Mouse (Mus musculus) Muller cell, postnatal 12 days (primary cell): Measurements from ENCODE around the gene Cnot10.

Experiments
- DNase-seq: peaks from one replicate; pipeline ENCODE4 v3.0.0-alpha.2; 2015; ENCODE audit errors: inconsistent ontology term

The Cnot10 gene

GRCm38 (mm10) chr9:114639839-114640646 lies at the start of gene Cnot10:
TSS of gene Cnot10 (minus strand) at chr9:114640184.
- DNase-seq, result peak; percentile 99

GRCm38 (mm10) chr9:114688953-114689407 lies 49.0 kb upstream of the Cnot10 start:
- no peak for DNase-seq

GRCm38 (mm10) chr9:114688252-114688952 lies 48.4 kb upstream of the Cnot10 start, which contains the start of gene Dync1li1:
TSS of gene Dync1li1 (plus strand) at chr9:114688790.
- peak; percentile 98 for DNase-seq

- DNase-seq, result no peak
These were observed 47.7 kb upstream of the Cnot10 start for GRCm38 (mm10) chr9:114687639-114688038.

GRCm38 (mm10) chr9:114686245-114686644 lies 46.3 kb upstream of the Cnot10 start:
- DNase-seq, result no peak

- DNase-seq, result no peak
These were observed 42.2 kb upstream of the Cnot10 start for GRCm38 (mm10) chr9:114682193-114682592.

- DNase-seq, result no peak
These were observed 40.5 kb upstream of the Cnot10 start for GRCm38 (mm10) chr9:114680531-114680930.

GRCm38 (mm10) chr9:114679944-114680343 lies 40.0 kb upstream of the Cnot10 start:
- no peak for DNase-seq

- DNase-seq, result peak; percentile 20
These were observed 38.6 kb upstream of the Cnot10 start for GRCm38 (mm10) chr9:114678576-114678975.

- no peak for DNase-seq
These were observed 33.6 kb upstream of the Cnot10 start for GRCm38 (mm10) chr9:114673626-114674025.

GRCm38 (mm10) chr9:114672703-114673561 lies 32.9 kb upstream of the Cnot10 start:
- peak; percentile 41 for DNase-seq

GRCm38 (mm10) chr9:114671946-114672345 lies 32.0 kb upstream of the Cnot10 start:
- no peak for DNase-seq

GRCm38 (mm10) chr9:114669011-114669410 lies 29.0 kb upstream of the Cnot10 start:
- no peak for DNase-seq

- DNase-seq, result no peak
These were observed 28.1 kb upstream of the Cnot10 start for GRCm38 (mm10) chr9:114668047-114668446.

GRCm38 (mm10) chr9:114666858-114667257 lies 26.9 kb upstream of the Cnot10 start:
- DNase-seq, result no peak

GRCm38 (mm10) chr9:114663782-114664181 lies 23.8 kb upstream of the Cnot10 start:
- DNase-seq, result no peak

GRCm38 (mm10) chr9:114661991-114662390 lies 22.0 kb upstream of the Cnot10 start:
- no peak for DNase-seq

GRCm38 (mm10) chr9:114660983-114661382 lies 21.0 kb upstream of the Cnot10 start:
- no peak for DNase-seq

GRCm38 (mm10) chr9:114660506-114660905 lies 20.5 kb upstream of the Cnot10 start:
- DNase-seq, result no peak

- no peak for DNase-seq
These were observed 16.7 kb upstream of the Cnot10 start for GRCm38 (mm10) chr9:114656701-114657100.

GRCm38 (mm10) chr9:114655356-114655755 lies 15.4 kb upstream of the Cnot10 start:
- no peak for DNase-seq
